Mouse (Mus musculus) hindbrain, embryonic 14.5 days (tissue): ENCODE data around the gene Adam20. TPM values are rescaled to one million over a fixed set of nuclear protein-coding genes. Genes with fewer than 3 reads are reported as not detected.
"Not testable (repeated sequence)": the region's sequence is repeated elsewhere in the genome, so short reads cannot be mapped to it uniquely, and the experiment has no call there.

Source experiments
- ATAC-seq: fragments of 200-750 bp; cut with Nextera tagmentation; 2 replicates; pipeline ENCODE4 v1.8.0; 2017; ENCODE audit warnings: moderate number of reproducible peaks, mild to moderate bottlenecking, moderate TSS enrichment, moderate library complexity; ENCODE audit not compliant: low FRiP score
- DNase-seq: peaks from one replicate; pipeline ENCODE4 v3.0.0-alpha.2; 2015; ENCODE audit warnings: low spot score
- H3K27ac ChIP-seq: fragments of 300-500 bp; sonication (generic); 2 replicates; pipeline ENCODE4 v1.5.1; 2014; ENCODE audit warnings: mild to moderate bottlenecking, moderate library complexity
- H3K27me3 ChIP-seq: fragments of 300-500 bp; sonication (generic); 2 replicates; pipeline ENCODE4 v1.6.1; 2014; ENCODE audit warnings: mild to moderate bottlenecking, low read length, mixed read lengths; ENCODE audit not compliant: control insufficient read depth, insufficient read depth
- H3K36me3 ChIP-seq: fragments of 300-500 bp; sonication (generic); replicated peaks from 2 replicates; pipeline ENCODE4 v1.6.1; 2014; ENCODE audit not compliant: control insufficient read depth, insufficient read depth
- H3K4me1 ChIP-seq: fragments of 300-500 bp; sonication (generic); replicated peaks from 2 replicates; pipeline ENCODE4 v1.6.1; 2014; ENCODE audit warnings: antibody characterized with exemption, low read length, mixed read lengths; ENCODE audit not compliant: control insufficient read depth, insufficient read depth
- H3K4me2 ChIP-seq: fragments of 300-500 bp; sonication (generic); replicated peaks from 2 replicates; pipeline ENCODE4 v1.6.1; 2014; ENCODE audit warnings: mild to moderate bottlenecking, moderate library complexity
- H3K4me3 ChIP-seq: fragments of 300-500 bp; sonication (generic); replicated peaks from 2 replicates; pipeline ENCODE4 v1.5.1; 2014; ENCODE audit warnings: mild to moderate bottlenecking, low read length
- H3K9ac ChIP-seq: fragments of 300-500 bp; sonication (generic); 2 replicates; pipeline ENCODE4 v1.6.1; 2014
- H3K9me3 ChIP-seq: fragments of 300-500 bp; sonication (generic); 2 replicates; pipeline ENCODE4 v1.6.1; 2016; ENCODE audit warnings: low read length; ENCODE audit not compliant: control insufficient read depth
- WGBS: fragments of 180-500 bp; shearing (Covaris S2); extraction: QIAGEN DNeasy Blood & Tissue Kit; methylation state at CpG from one replicate; pipeline ENCODE4 v1.1.7; 2014; 5-methylcytosine and 5-hydroxymethylcytosine counted together
- polyA plus RNA-seq: library from polyadenylated mRNA; unstranded; fragments of >200 nt; fragmentation: Nextera tagmentation; extraction: Ambion mirVana; gene quantifications from 2 replicates; pipeline ENCODE4 v1.2.1, GENCODE M21; 2014

The Adam20 gene
- polyA plus RNA-seq: not detected in 2 replicates

- not testable (repeated sequence) for H3K27ac ChIP-seq, ATAC-seq, H3K9ac ChIP-seq, H3K4me2 ChIP-seq, H3K4me1 ChIP-seq, H3K36me3 ChIP-seq, DNase-seq, H3K9me3 ChIP-seq, H3K4me3 ChIP-seq, H3K27me3 ChIP-seq
- 72% methylated on average over 1 of the region's 1 CpGs for WGBS
Measured at GRCm38 (mm10) chr8:40792973-40793372, at the start of gene Adam20. Adam20 (plus strand) TSS chr8:40793273.

- ATAC-seq: not testable (repeated sequence)
- 64% methylated on average over 1 of the region's 1 CpGs for WGBS
Measured at GRCm38 (mm10) chr8:40751908-40752307, 41.2 kb upstream of the Adam20 start, which contains the start of gene Adam25. Adam25 (plus strand) TSS chr8:40752208.

GRCm38 (mm10) chr8:40783320-40783719 is 9.8 kb upstream of the Adam20 start:
- ATAC-seq (no peak), DNase-seq (no peak)
- Histone ChIP-seq H3K4me2 (no peak overlapping the region), H3K9me3 (no peaks in the 10 kb centered on the region), H3K27me3 (no peaks in the 10 kb centered on the region), H3K36me3 (no peaks in the 10 kb centered on the region), H3K4me1 (no peaks in the 10 kb centered on the region), H3K4me3 (no peak overlapping the region), H3K9ac (no peak overlapping the region), H3K27ac (no peak overlapping the region)

More at GRCm38 (mm10) chr8:40751908-40752307, 41.2 kb upstream of the Adam20 start, which contains the start of gene Adam25:
- H3K4me1 ChIP-seq, H3K9me3 ChIP-seq, H3K4me3 ChIP-seq, H3K9ac ChIP-seq, H3K4me2 ChIP-seq, H3K27me3 ChIP-seq, DNase-seq, H3K36me3 ChIP-seq, H3K27ac ChIP-seq: not testable (repeated sequence)

GRCm38 (mm10) chr8:40803379-40804079 is 10.5 kb downstream of the Adam20 start:
- no peak for ATAC-seq
- H3K36me3 ChIP-seq: no peaks in the 10 kb centered on the region
- H3K9me3 ChIP-seq: no peaks in the 10 kb centered on the region
- no peak overlapping the region for H3K9ac ChIP-seq
- H3K27ac ChIP-seq: no peak overlapping the region
- 84% methylated on average over 2 of the region's 2 CpGs for WGBS
- no peak overlapping the region for H3K4me2 ChIP-seq
- no peaks in the 10 kb centered on the region for H3K4me1 ChIP-seq
- no peak for DNase-seq
- H3K4me3 ChIP-seq: no peak overlapping the region
- no peaks in the 10 kb centered on the region for H3K27me3 ChIP-seq

Other genes starting within 250 kb of the Adam20 start
- not detected in 2 replicates for gene Adam24, start 118.2 kb upstream of the Adam20 start, polyA plus RNA-seq
- gene Adam25, start 41.1 kb upstream of the Adam20 start, polyA plus RNA-seq: not detected in 2 replicates
- gene Adam39, start 29.7 kb downstream of the Adam20 start, polyA plus RNA-seq: not detected in 2 replicates